Mouse (Mus musculus) urinary bladder, postnatal 36 days (tissue): ENCODE data around the gene Olfr53.
"Not testable (repeated sequence)": the region's sequence is repeated elsewhere in the genome, so short reads cannot be mapped to it uniquely, and the experiment has no call there.

Experiments
- DNase-seq, 2 experiments: peaks; one replicate each; pipeline ENCODE4 v3.0.0; 2022; ENCODE audit warnings: low spot score in 2 of 2, mixed read lengths in 1 of 2

Gene Olfr53

GRCm38 (mm10) chr7:140646152-140646551 lies at the start of gene Olfr53:
Gene Olfr53, plus strand, starts transcription at chr7:140646452.
- DNase-seq: no peak

GRCm38 (mm10) chr7:140600969-140601368 lies 45.3 kb upstream of the Olfr53 start, which contains the start of gene Olfr46:
Gene Olfr46, plus strand, starts transcription at chr7:140601269.
- DNase-seq: not testable (repeated sequence)

GRCm38 (mm10) chr7:140628670-140629069 lies 17.6 kb upstream of the Olfr53 start, which contains the start of gene Olfr61:
Gene Olfr61, plus strand, starts transcription at chr7:140628970.
- not testable (repeated sequence) for DNase-seq

GRCm38 (mm10) chr7:140630559-140630958 lies 15.7 kb upstream of the Olfr53 start:
- no peak for DNase-seq

GRCm38 (mm10) chr7:140659630-140660029 lies 13.4 kb downstream of the Olfr53 start, which contains the start of gene Olfr539:
Gene Olfr539, plus strand, starts transcription at chr7:140659930.
- DNase-seq: no peak

DNA sequence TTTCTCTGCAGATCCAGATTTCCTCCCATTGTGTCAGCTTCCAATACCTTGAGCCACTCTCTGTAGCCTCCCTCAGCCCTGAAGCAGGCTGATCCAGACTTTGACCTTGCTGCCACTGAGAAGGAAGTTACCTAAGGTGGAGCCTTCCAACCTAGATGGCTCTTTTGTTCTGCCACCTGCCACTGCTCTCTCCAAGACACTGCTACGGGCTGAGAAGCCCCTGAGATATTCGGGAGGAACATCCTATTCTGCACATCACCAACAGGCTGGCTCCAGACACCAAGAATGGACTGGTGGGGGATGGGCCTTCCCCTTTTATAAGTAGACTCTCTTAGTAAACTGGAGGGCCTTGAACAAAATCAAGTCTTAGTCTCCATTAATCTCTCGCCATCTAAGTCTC lies 24.4 kb downstream of the Olfr53 start:
- DNase-seq: not testable (repeated sequence)

GRCm38 (mm10) chr7:140675863-140676262 lies 29.6 kb downstream of the Olfr53 start:
- DNase-seq: no peak

DNA sequence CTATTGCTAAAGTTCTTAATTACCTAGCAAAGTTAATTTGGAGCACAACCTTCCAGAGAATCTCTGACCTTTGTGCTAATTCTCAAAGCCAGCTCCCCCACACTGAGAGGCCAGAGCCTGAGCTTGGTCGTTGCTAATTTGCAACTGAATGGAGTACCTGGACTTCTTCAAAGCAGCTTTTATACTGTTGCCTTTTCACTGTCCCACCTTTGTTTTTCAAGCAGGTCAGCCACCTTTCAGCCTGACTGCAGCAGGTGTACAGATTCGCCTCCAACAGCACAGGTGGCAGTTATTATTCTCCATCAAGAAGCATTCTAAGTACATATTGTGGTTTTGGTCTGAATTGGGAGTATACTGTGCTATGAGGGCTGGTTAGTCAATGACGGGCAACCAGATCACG lies 33.3 kb downstream of the Olfr53 start:
- not testable (repeated sequence) for DNase-seq

DNA sequence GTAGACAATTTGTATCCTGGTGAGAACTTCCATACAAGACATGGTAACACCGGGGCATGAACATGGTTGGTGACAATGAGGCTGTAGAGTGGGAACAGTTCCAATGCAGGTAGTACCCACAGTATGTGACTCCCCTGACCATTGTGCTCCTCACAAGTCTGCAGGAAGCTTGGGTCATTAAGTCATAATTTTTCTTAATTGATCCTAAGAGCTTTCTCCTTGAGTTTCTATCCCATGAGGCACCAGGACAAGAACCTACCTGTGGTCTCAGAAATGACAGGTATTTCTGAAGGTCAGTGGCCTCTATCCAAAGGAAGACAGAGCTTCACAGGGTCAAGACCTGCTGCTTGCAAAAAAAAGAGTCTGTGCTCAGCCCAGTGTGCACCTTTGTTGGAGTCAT lies 35.4 kb downstream of the Olfr53 start, which contains the start of gene Olfr45:
Olfr45 (plus strand) TSS at position 301 of the 400 bp plus-strand sequence.
- DNase-seq: no peak

- DNase-seq: no peak
Observed at GRCm38 (mm10) chr7:140696967-140697366, 50.7 kb downstream of the Olfr53 start, which contains the start of gene Olfr541. Gene Olfr541, plus strand, starts transcription at chr7:140697267.
